Mouse (Mus musculus) c-Kit-positive CD71-positive TER-119-positive erythroid progenitor cells, embryonic 14.5 days (primary cell): ENCODE results near the gene Ppp3r1.

Source experiments
- DNase-seq: peaks from one replicate; pipeline ENCODE4 v3.0.0-alpha.2; 2013; ENCODE audit warnings: low spot score

The Ppp3r1 gene

DNA sequence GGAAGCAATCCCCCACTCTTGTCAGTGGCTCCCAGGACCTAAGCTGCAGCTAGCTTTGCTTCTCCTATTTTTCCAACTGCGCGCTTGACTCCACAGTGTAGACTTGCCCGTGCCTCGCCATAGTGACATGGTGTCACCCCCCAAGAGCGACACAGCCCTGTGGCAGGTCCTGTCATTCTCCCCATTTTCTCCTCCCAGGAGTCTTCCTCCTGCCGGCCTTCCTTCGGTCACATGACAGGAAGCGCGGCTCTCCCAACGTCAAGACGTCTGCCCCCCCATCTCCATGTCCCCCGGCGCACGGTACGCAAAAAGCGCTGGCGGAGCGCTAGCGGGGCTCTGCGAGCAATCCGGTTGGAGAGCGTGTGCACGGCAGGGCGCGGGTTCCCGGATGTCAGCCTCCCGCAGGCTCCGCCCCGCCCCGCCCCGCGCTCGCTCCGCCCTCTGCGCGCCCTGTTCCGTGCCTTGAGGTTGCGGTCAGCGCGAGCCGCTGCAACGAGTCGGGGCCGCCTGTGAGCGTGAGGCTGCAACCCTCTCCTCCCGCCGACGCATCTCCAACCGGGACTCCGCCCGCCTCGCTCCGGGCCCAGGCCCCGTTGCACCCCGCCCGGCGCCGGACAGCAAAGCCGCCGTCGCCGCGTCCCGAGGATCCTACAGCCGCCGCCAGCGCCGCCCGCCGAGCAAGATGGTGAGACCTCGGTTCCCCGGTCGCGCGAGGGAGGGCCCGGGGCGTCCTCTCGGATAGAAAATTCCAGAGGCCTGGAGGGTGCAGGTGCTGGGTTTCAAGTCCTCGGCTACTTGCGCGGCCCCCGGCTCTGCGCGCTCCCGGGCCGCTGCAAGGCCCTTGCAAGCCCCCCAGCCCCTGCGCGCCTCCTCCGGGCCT is at the start of gene Ppp3r1:
Gene Ppp3r1, plus strand, starts transcription at position 406 of the 880 bp plus-strand sequence.
- DNase-seq: peak; percentile 93

DNA sequence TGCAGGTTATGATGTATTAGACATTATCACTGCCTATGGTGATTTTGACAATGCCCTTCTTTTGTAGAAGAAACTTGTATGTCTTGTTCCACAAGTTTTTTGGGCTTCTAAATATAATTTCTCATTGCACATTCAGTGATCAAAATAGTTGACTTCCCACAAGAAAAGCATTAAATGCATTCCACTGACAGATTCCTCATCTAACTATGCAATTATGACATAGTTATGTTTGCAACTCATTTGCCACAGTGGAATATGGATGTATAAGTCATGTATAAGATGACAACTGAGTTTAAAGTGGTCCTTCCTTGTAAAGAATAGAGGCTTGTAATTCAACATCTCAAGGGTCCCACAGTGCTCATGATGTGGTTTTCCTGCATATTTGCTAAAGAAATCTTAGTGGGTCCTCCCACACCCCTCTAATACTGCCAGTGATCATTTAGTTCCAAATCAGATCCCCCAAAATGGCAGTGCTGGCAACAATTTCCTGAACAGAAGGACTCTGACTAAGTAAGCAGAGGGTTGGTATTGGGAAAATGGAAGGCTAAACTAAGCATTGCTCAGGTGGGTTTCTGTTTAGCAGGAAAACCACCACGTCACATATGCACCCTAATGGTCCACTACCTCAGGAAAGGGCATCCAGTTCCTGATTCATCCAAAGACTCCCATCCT is 46.5 kb upstream of the Ppp3r1 start:
- DNase-seq: no peak

DNA sequence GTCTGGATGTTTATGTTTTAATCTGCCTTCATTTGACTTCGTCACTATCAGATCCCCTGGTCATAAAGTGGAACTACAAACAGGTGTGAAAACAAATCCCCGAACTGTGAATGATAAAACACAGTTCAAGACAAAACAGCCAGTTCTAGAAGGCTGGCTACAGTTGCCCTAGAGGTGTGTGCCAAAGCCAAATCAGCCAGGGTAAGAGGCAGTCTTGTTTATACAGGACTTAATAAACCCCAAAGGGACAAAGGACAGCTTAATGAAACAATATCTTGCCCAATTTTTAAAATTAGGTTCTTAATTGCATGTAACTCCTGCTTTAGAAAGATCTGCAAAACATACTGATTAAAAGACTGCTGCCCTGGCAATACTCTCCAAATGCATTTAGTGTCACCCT is 32.6 kb upstream of the Ppp3r1 start:
- no peak for DNase-seq

DNA sequence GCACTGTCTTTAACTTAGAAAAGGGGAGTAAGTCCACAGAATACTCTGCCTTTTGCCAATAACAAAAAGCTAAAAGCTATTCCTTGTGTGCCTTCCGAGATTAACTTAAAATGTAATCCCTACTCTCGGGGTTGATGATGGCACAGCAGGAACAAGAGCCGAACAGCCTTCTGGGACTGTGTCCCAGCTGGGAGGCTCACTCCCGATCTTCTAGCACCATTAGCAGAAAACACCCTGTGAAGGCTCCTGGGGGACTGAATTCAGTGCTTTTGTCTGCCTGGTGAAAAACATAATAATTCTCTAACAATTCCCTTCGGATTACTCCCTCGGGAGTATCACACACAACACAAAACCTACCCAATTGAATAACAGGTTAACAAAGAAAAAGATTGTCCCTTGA is 23.4 kb upstream of the Ppp3r1 start:
- no peak for DNase-seq

DNA sequence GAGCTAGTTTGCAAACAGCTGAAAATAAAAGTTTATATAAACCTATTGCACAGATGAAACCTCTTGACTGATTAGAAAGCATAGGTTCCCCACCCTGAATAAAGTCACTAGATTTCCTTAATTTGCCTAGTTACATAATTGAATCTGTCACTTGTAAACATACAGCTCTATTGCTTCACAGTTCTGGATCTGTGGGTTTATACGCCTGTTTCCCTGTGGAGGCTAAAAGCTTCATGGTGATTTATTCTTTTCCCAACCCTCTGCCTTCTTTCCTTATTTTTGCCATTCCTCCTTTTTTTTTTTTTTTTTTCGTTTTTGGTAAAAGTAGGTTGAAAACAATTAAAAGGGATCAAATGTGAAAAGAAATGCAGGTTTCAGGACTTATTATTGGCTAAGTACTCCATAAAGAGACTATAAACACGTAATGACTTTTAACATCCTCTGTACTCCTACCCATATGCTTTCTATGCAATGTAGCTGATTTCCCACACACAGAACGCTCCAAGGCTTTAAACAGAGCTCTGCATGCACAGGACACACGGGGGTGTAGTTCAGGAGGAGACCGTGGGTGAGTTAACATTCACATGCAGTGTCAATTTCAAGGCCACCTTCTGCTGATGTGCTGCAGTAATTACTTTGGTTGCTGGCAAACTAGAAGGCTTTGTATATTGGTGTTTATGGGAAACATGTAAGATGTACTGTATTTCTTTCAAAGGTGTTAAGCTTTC is 20.6 kb upstream of the Ppp3r1 start:
- no peak for DNase-seq

DNA sequence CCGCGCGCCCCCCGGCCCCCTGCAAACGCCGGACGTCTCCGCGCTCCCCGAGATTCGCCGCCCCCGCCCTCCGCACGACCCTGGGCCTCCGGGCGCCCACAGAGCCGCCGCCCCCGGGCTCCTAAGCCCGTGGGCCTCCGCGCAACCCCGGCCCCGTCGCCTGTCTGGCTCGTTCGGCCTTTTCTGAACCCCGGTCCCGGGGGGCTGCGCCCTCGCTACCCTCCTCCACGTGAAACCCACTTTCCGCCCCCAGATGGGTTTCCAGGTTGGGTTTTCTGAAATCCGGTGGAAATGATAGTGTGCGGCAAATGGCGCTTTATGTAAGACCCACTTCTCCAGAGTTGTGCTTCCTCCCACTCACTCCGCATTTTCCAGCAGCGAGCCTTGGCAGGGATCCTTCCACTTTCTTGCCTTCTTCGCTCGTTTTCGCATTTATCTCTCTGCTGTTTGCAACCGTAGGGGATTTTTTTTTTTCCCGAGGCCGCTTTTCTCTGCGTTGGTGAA is 727 bp downstream of the Ppp3r1 start:
- DNase-seq: no peak

DNA sequence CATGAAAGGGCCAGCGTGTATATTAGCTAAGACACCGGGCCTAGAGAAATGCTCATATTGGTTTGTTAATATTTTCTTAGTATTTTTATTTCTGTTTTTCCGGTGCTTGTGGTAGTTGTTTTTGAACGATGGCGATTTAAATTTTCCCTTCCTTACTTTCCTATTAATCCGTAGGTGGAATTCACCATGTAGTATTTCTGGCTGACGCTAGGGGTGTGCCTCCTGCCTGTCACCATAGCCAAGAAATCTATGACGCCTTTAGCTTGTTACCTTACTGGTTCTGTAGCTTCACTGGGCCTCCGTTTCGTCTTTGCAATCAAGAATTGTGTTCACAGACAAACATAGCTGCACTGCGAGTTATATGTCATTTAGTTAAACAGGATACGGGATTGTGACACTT is 1.2 kb downstream of the Ppp3r1 start:
- DNase-seq: peak; percentile 65

DNA sequence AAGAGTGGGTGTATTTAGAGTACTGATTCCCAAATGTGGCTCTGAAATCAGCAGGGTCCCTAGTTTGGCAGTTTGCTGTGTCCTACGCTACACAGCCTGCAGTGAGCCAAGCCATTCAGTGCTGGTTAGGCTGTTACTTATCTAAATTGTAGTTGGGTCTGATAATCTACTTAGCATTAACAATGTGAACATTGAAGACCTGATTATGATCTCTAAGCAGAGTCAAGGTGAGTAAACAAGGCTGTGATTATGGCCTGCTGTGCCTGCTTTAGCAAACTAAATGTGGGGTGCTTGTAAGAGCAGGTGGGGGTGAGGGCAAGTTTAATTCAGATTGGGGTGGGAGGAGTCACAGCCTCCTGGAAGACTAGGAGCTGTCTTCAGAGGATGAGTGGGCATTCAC is 4.9 kb downstream of the Ppp3r1 start:
- no peak for DNase-seq

DNA sequence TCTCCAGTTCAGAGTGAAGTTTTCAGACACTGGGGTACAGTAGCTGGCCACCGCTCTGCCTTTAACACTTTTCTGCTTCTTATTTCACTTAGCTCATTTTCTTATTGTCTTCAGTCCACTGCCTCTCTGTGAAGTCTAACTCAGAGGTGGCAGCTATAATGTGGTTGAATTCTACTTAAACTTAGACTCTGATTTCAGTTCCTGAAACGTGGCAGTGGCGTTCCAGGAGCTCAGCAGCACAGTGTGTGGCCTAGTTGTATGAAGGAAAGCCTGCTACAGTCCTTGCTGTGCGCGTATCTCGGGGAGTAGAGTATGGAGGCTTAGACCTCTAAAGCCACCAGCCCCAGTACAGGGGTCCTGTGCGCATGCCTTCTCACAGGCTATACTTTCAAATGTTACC is 7.6 kb downstream of the Ppp3r1 start:
- no peak for DNase-seq

DNA sequence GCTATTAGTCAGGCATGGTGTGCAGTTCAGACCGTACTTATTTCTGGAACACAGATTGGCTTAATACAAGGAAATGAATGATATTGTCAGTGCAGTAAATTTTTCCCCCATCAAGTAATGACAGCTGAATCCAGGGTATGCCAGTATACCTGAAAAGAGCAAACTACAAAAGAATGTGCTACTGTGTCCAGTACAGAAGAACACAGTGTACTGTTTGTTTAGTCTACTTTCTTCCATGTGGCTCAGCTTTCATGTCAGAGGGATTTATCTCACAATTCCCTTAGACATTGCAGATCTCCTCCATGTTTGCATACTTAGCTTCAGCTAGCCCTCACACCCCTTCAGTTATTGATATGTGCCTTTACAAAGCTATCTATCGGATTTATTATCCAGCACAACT is 10.2 kb downstream of the Ppp3r1 start:
- no peak for DNase-seq

DNA sequence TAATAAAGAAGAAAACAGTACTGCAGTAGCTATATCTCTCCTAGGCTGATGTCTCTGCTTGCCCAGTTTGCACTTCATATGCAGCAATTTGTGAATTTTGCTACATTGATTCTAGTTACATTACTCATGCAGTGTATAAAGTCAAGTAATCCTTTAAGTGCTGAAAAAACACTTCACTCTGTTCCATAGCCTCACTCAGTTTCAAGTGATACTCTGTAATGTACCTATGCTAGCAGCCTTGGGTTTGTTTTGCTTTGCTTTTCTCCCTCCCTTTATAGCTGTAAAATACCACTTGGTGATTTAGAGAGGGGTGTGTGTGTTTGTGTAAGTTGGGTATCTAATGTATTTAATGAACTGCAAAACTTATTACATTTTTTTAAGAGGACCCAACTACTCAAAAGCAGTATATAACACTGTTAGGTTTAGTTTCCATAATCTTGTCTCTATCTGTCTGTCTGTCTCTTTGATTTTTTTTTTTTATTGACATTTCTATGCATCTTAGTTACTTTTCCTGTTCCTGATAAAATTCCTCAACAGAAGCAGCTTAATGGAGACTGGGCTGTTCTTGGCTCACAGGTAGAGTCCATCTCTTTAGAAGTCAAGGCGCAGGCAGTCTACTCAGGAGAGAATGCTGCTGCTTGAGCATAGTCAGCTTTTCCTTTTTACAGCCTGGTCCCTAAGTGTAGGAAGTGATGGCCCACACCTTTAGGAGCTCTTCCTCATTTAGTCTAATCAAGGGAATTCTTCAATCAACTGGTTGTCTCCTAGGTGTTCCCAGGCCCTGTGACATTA is 12.1 kb downstream of the Ppp3r1 start:
- DNase-seq: no peak

DNA sequence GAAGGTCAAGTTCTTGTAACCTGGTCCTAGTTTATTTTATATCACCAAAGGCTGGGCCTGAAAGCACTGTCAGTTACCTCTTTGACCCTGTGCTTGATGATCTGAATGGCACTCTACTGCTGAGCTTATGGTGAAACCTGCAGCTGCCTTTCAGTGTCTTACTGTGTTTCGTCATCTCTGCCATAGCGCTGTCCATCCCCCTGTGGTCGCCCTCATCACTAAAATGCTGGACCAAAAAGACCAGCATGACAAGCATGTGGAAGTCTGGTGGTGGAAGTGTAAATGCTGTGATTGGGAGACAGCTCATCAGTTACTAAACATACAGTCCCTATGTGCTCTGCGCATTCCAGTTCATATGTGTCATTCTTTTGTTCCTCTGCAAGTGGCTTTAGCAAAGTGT is 13.2 kb downstream of the Ppp3r1 start:
- no peak for DNase-seq

DNA sequence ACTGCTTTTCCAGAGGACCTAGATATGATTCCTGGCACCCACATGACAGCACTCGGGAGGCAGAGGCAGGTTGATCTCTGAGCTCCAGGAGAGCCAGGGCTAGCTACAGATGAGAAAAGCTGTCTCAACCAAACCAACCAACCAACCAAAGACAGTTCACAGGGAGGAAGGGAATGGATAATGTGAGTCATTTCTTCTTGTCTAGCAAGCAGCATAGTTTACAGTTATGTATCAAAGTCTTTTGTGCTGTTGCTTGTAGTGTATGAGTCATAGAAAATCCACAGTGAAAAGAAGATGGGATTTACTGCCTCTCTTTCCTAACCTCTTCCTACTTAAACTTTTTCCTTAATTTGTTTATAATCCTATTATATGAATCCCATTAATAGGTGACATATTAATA is 17.6 kb downstream of the Ppp3r1 start:
- no peak for DNase-seq

DNA sequence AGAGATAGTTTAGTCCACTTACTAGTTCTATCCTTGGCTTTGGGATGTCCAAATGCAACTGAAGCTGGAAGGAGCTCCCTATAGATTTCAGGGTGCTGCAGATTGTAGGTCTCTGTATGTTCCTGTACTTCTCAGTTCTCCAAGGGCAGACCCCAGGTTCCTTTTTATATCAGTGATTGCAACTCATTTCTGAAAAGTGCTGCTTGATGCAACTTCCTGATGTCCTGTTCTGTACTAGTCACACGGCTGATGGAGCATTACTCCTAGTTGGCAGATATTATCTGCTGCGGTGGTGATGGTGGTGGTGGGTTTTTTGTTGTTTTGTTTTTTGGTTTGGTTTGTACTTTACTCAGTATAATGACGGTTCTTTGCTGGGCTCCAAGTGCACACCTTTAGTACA is 21.7 kb downstream of the Ppp3r1 start:
- DNase-seq: no peak

DNA sequence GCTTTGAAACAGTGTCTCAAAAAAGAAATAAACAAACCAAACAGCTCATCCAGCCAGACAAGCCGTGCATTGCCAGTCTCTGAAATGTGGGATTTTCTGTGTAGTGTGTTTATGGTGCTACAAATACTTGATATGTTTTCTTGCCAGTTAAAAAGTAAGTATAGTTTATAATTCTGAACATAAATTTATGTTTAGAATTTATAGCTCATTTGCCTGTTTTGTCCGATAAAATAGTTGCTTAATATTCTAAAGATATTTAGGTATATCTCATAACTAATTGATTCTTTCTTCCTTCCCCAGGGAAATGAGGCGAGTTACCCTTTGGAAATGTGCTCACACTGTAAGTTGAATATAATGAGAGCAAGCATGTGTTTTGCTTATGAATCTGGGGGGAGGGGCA is 22.7 kb downstream of the Ppp3r1 start, which contains the start of gene Wdr92:
Gene Wdr92, plus strand, starts transcription at position 301 of the 400 bp plus-strand sequence.
- DNase-seq: no peak

DNA sequence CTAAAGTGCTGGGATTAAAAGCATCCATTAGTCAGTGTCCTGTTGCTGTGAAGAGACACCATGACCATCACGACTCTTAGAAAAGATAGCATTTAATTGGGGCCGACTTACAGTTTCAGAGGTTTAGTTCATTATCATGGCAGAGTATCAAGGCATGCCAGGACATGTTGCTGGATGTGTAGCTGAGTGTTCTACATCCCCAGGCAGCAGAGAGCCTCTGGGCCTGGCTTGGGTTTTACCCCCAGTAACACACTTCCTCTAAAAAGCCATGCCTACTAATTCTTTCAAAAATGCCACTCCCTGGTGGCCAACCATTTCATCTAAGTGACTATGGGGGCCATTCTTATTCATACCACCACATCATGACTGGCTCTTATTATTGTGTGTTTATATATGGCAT is 24.1 kb downstream of the Ppp3r1 start:
- DNase-seq: no peak

DNA sequence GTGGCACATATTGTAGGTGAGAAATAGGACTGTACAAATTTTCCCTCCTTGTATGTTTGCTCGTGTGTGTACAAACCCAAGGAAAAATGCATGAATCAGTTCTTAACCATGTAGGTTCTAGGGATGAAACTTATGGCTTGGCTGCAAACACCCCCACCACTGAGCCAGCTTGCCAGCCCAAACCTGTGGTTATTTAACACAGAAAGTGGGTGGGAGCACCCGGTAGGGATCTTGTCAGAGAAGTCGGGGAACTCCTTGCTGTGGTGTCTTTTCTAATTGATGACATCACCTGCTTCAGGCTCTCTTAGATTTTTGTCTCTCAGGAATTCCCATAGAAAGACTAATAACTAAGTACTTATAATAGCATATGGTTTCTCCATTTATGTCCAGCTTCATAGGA is 28.6 kb downstream of the Ppp3r1 start:
- no peak for DNase-seq

DNA sequence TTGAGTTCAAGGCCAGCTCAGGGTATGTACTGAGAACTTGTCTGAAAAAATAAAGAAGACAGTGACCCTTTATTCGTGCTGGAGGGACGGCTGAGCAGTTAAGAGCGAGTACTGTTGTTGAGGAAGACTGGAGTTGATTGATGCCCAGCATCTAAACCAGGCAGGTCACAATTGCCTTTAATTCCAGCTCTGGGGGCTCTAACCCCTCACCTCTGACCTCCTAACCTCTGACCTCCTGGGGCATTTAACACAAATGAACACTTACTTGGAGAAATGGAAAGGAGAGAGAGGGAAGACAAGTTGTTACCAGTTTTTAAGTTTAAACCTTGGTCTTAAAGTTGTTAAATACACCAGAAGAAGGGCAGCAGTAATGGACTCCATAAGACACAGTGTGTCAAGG is 29.7 kb downstream of the Ppp3r1 start:
- DNase-seq: no peak

DNA sequence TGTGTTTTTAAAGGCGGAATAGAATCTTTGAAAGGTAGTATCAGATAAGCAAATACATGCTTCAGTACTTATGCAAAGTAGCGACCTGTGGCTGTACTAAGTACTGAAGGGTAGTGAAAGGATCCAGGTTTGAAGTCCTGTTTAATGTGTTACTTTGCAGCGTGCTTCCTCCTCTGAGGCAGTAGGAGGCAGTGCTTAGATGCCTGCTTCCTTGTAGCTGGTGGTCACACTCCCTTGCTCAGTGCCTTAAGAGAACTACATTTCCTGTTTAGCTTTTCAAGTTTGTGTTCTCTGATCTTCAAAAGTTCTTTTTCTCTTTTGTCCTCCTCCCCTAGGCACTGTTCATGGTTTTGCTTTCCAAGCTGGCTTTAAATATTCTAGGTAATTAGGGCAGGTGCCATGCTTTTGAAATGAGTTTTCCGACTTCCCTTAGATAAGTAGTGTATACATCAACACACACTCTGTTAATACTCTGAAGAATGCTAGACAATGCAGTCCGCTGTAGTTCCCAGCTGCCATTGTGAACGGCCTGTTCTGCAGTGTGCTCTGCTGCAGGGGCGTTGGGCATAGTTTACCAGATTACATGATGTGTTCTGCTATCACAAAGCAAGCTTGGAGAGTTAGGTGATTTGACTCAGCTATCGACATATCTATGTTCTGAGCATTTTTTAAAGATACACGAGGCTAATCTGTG is 33.2 kb downstream of the Ppp3r1 start:
- no peak for DNase-seq

DNA sequence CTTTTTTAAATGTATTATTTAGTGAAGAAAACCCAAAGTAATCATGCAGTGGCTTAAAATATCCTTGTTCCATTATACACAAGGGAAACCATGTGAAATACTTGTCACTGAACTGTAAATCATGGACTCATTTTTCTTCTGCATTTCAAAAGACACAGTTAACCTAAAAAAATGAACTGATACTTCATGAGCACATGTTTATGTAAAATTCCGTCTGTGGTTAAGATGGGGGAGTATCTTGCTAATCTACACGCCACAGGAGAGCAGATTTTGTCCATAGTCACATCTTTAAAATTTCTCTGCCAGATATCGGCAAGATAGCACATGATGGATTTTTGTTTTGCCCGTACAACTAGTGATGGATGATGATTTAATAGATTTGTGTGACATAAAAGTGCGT is 40.1 kb downstream of the Ppp3r1 start:
- no peak for DNase-seq

DNA sequence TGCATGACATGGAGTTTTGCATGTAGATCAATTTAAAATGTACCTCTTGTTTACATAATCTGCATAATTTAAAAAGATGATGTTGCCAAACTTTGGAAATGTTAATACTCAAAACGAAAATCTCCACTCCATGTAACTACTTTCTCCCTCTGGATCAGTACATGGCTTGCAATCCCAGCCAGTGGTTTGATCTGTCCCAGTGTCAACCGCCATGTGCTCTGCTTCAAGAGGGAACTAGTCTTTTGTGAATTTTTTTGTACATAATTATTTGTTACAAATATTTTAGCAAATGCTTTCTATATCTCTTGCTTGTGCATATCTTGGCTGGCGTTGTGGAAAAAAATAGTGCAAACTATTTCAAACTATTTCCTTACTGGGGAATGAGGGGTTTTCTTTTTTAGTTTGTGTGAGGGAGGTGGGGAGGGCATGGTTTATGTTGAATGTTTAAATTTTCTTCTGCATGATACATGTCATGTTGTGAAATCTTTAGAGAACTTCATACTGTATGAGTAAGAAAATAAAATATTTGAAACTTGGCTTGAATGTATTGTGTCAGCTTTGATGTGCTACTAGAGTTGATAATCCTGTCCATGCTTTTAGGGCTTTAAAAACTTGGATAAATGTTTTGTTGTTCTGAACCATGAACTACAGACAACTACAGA is 40.9 kb downstream of the Ppp3r1 start:
- no peak for DNase-seq
